Mouse (Mus musculus): Measurements from ENCODE around the gene Tspan33. TPM values are rescaled to one million over a fixed set of nuclear protein-coding genes. Genes with fewer than 3 reads are reported as not detected.
"Not testable (repeated sequence)": the region's sequence is repeated elsewhere in the genome, so short reads cannot be mapped to it uniquely, and the experiment has no call there.

Tspan33 gene
- polyA plus RNA-seq, 2 experiments: 76.1 to 108 TPM

DNA sequence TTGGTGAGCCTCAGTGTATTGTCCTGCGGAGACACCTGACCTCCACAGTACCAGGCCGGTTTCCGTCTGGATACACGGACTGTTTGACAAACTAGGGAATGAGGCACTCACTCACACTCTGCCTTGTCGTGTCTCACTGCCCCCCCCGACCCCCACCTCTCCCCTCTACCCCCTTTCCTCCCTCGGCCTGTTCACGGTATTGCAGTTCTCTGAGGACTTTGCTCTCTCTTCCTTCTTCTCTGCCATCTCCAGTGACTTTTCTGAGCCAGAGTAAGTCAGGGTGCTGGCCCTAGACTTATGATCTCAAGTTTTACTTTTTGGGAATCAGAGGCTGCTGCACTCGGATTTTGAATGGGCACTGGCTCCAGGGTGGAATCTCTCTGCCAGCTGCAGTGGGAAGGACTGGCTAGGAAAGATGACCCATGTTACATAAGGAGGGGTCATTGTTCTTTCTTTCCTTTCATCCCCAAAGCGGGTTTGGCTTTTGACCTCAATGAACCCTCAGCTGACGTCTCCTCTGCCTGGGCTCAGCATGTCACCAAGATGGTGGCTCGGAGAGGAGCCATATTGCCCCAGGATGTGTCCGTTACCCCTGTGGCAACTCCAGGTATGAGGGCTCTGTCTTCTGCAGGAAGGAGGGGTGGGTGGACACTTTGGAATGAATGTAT is 65.1 kb downstream of the Tspan33 start:
- ATAC-seq (ENCODE audit: insufficient read depth): no peak
- Histone ChIP-seq H3K9ac (replicated peaks) (no peak overlapping the region), H3K4me2 (ENCODE audit: low read depth) (no peak overlapping the region), H3K27ac (no peak overlapping the region), H3K36me3 (replicated peaks; ENCODE audit: control insufficient read depth, insufficient read depth, low read depth) (no peaks in the 10 kb centered on the region), H3K9me3 (ENCODE audit: control insufficient read depth, low read length) (no peaks in the 10 kb centered on the region), H3K4me1 (replicated peaks; ENCODE audit: control insufficient read depth in 2 of 2, insufficient read depth in 2 of 2, low read length in 1 of 2) (no peaks in the 10 kb centered on the region), H3K27me3 (ENCODE audit: control insufficient read depth, insufficient read depth, low read length) (no peaks in the 10 kb centered on the region), H3K4me3 (ENCODE audit: insufficient read depth in 1 of 2, low read depth in 2 of 2, low read length in 2 of 2) (no peak overlapping the region)
- WGBS (ENCODE audit: insufficient replicate concordance): 73% methylated on average over 13 of the region's 13 CpGs
- no peak for TF ChIP-seq CTCF (IDR thresholded peaks at IDR 0.05; ENCODE audit: low read depth)
- DNase-seq (ENCODE audit: low read depth in 3 of 3, low spot score in 3 of 3): no peak

DNA sequence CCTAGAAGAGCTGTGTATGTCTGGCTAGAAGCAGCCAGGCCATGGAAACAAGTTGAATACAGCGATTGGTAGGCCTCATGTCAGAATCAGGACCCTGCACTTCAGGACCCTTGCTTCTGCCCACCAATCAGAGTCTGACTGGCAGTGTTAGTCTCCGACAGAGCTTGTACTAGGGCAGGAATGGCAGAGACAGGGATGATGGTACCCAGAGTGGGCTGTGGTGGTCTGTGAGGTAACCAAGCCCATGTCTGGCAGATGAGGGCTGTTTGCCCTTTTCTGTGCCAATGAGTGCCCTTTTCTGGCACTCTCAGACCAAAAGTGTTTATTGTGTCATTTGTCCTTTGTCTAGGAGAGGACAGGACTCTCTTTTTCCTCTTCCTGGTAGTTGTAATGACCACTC is 66.4 kb downstream of the Tspan33 start:
- H3K9ac ChIP-seq (replicated peaks); DNase-seq (ENCODE audit: low read depth in 3 of 3, low spot score in 3 of 3); H3K4me3 ChIP-seq (ENCODE audit: insufficient read depth in 1 of 2, low read depth in 2 of 2, low read length in 2 of 2); H3K27me3 ChIP-seq (ENCODE audit: control insufficient read depth, insufficient read depth, low read length); H3K36me3 ChIP-seq (replicated peaks; ENCODE audit: control insufficient read depth, insufficient read depth, low read depth); ATAC-seq (ENCODE audit: insufficient read depth); H3K4me1 ChIP-seq (replicated peaks; ENCODE audit: control insufficient read depth in 2 of 2, insufficient read depth in 2 of 2, low read length in 1 of 2); H3K27ac ChIP-seq; H3K4me2 ChIP-seq (ENCODE audit: low read depth); H3K9me3 ChIP-seq (ENCODE audit: control insufficient read depth, low read length): not testable (repeated sequence)
- WGBS (ENCODE audit: insufficient replicate concordance): 61% methylated on average over 2 of the region's 2 CpGs

DNA sequence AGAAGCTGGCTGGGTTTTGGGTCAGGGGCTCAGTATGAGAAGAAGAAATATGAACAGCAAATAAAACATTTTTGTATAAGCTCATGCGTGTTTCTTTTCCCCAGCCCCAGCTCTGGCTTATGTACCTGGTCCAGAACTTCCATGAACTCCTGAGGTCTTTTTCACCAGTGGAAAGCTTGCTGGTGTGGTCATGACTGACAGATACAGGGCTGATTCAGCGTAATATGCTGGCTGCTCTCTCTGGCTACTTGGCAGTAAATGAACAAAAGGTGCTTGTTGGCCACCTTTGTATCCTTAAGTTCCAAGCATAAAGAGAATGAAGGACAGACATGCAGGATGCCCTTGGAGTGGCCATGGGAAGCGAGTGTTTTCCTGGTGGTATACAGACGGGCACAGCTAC is 67.3 kb downstream of the Tspan33 start:
- 69% methylated on average over 4 of the region's 4 CpGs for WGBS (ENCODE audit: insufficient replicate concordance)
- no peak for ATAC-seq (ENCODE audit: insufficient read depth)
- H3K36me3 ChIP-seq (replicated peaks; ENCODE audit: control insufficient read depth, insufficient read depth, low read depth): no peaks in the 10 kb centered on the region

DNA sequence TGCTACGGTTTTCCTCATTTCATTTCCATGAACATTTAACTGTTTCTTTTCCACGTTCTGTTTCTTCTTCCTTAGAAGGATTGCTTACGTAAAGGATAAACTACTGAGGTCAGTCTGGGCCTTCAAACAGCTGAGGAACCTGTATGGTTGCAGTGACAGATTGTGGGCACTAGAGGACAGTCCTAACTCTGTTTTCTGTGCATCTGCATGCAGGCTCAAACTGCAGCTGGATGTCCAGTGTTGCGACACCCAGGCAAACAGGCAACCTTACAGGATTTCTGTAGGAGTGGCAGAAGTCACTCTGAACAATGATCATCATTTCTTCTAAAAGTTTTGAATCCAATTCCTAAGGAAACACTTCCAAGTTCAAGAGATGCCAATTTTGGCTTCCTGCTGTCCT is 68.5 kb downstream of the Tspan33 start:
- ATAC-seq (ENCODE audit: insufficient read depth) (no peak), DNase-seq (ENCODE audit: low read depth in 3 of 3, low spot score in 3 of 3) (peak in 1 of 3 experiments; percentile 39)
- Histone ChIP-seq H3K27me3 (ENCODE audit: control insufficient read depth, insufficient read depth, low read length) (no peaks in the 10 kb centered on the region), H3K9ac (replicated peaks) (no peak overlapping the region), H3K4me1 (replicated peaks; ENCODE audit: control insufficient read depth in 2 of 2, insufficient read depth in 2 of 2, low read length in 1 of 2) (no peaks in the 10 kb centered on the region), H3K4me2 (ENCODE audit: low read depth) (no peak overlapping the region), H3K27ac (no peak overlapping the region), H3K9me3 (ENCODE audit: control insufficient read depth, low read length) (no peaks in the 10 kb centered on the region), H3K36me3 (replicated peaks; ENCODE audit: control insufficient read depth, insufficient read depth, low read depth) (no peaks in the 10 kb centered on the region), H3K4me3 (ENCODE audit: insufficient read depth in 1 of 2, low read depth in 2 of 2, low read length in 2 of 2) (no peak overlapping the region)
- 43% methylated on average over 4 of the region's 4 CpGs for WGBS (ENCODE audit: insufficient replicate concordance)
- TF ChIP-seq CTCF (IDR thresholded peaks at IDR 0.05; ENCODE audit: low read depth): peak; percentile 85
- no peak for TF ChIP-seq EP300 (IDR thresholded peaks at IDR 0.05; ENCODE audit: low read depth)

More for the DNA sequence above, 67.3 kb downstream of the Tspan33 start:
- H3K4me1 ChIP-seq (replicated peaks; ENCODE audit: control insufficient read depth in 2 of 2, insufficient read depth in 2 of 2, low read length in 1 of 2): no peaks in the 10 kb centered on the region
- no peaks in the 10 kb centered on the region for H3K27me3 ChIP-seq (ENCODE audit: control insufficient read depth, insufficient read depth, low read length)
- H3K9me3 ChIP-seq (ENCODE audit: control insufficient read depth, low read length): no peaks in the 10 kb centered on the region
- no peak overlapping the region for H3K4me3 ChIP-seq (ENCODE audit: insufficient read depth in 1 of 2, low read depth in 2 of 2, low read length in 2 of 2)
- TF ChIP-seq CTCF (IDR thresholded peaks at IDR 0.05; ENCODE audit: low read depth): no peak
- no peak for TF ChIP-seq EP300 (IDR thresholded peaks at IDR 0.05; ENCODE audit: low read depth)
- no peak overlapping the region for H3K4me2 ChIP-seq (ENCODE audit: low read depth)
- H3K9ac ChIP-seq (replicated peaks): no peak overlapping the region
- DNase-seq (ENCODE audit: low read depth in 3 of 3, low spot score in 3 of 3): no peak
- no peak overlapping the region for H3K27ac ChIP-seq

DNA sequence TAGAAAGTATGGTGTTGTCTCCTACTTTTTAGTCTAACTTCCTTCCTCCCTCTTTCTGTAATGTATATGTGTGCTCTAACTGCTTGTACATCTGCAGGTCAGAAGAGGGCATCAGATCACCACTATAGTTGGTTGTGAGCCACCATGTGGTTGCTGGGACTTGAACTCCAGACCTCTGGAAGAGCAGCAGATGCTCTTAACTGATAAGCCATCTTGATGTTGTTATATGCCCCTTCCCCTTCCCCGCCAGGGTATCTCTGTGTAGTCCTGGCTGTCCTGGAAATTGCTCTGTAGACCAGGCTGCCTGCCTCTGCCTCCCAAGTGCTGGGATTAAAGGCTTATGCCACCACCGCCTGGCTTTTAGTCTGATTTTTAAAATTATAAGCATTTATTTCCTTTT is 72.9 kb downstream of the Tspan33 start:
- ATAC-seq (ENCODE audit: insufficient read depth) (no peak), DNase-seq (ENCODE audit: low read depth in 3 of 3, low spot score in 3 of 3) (no peak)
- H3K36me3 ChIP-seq (replicated peaks; ENCODE audit: control insufficient read depth, insufficient read depth, low read depth): no peaks in the 10 kb centered on the region
- no peak overlapping the region for H3K4me3 ChIP-seq (ENCODE audit: insufficient read depth in 1 of 2, low read depth in 2 of 2, low read length in 2 of 2)
- WGBS (ENCODE audit: insufficient replicate concordance): 68% methylated on average over 2 of the region's 2 CpGs
- H3K27me3 ChIP-seq (ENCODE audit: control insufficient read depth, insufficient read depth, low read length): no peaks in the 10 kb centered on the region
- TF ChIP-seq EP300 (IDR thresholded peaks at IDR 0.05; ENCODE audit: low read depth): no peak
- peak; percentile 32 for TF ChIP-seq CTCF (IDR thresholded peaks at IDR 0.05; ENCODE audit: low read depth)
- H3K4me2 ChIP-seq (ENCODE audit: low read depth): no peak overlapping the region
- H3K9me3 ChIP-seq (ENCODE audit: control insufficient read depth, low read length): no peaks in the 10 kb centered on the region
- H3K27ac ChIP-seq: no peak overlapping the region
- H3K9ac ChIP-seq (replicated peaks): no peak overlapping the region
- peaks cover 3 to 7% of the 10 kb centered on the region in 2 experiments for H3K4me1 ChIP-seq (replicated peaks; ENCODE audit: control insufficient read depth in 2 of 2, insufficient read depth in 2 of 2, low read length in 1 of 2)

Other genes with a start within 250 kb of the Tspan33 start
- gene Atp6v1f, start 226.5 kb upstream of the Tspan33 start, polyA plus RNA-seq (2012; rRNA removed): 107 and 111 TPM in 2 replicates
- 137 and 139 TPM in 2 replicates for gene Atp6v1f, start 226.5 kb upstream of the Tspan33 start, polyA plus RNA-seq (2014; fragmentation: Nextera tagmentation; extraction: Ambion mirVana)
- gene Atp6v1fnb, start 222.8 kb upstream of the Tspan33 start, polyA plus RNA-seq (2012; rRNA removed): 0.11 TPM in 1 of 2 replicates, not detected in the other
- gene Atp6v1fnb, start 222.8 kb upstream of the Tspan33 start, polyA plus RNA-seq (2014; fragmentation: Nextera tagmentation; extraction: Ambion mirVana): not detected in 2 replicates
- 2.0 and 2.6 TPM in 2 replicates for gene Kcp, start 186.3 kb upstream of the Tspan33 start, polyA plus RNA-seq (2012; rRNA removed)
- 0.67 and 1.2 TPM in 2 replicates for gene Kcp, start 186.3 kb upstream of the Tspan33 start, polyA plus RNA-seq (2014; fragmentation: Nextera tagmentation; extraction: Ambion mirVana)
- 5.7 and 6.4 TPM in 2 replicates for gene Irf5, start 167.6 kb upstream of the Tspan33 start, polyA plus RNA-seq (2012; rRNA removed)
- 5.5 and 6.8 TPM in 2 replicates for gene Irf5, start 167.6 kb upstream of the Tspan33 start, polyA plus RNA-seq (2014; fragmentation: Nextera tagmentation; extraction: Ambion mirVana)
- 20.6 and 27.8 TPM in 2 replicates for gene Tnpo3, start 84.3 kb upstream of the Tspan33 start, polyA plus RNA-seq (2012; rRNA removed)
- gene Tnpo3, start 84.3 kb upstream of the Tspan33 start, polyA plus RNA-seq (2014; fragmentation: Nextera tagmentation; extraction: Ambion mirVana): 30.5 and 36.4 TPM in 2 replicates
- 5.0 and 5.5 TPM in 2 replicates for gene Smo, start 41.3 kb downstream of the Tspan33 start, polyA plus RNA-seq (2012; rRNA removed)
- gene Smo, start 41.3 kb downstream of the Tspan33 start, polyA plus RNA-seq (2014; fragmentation: Nextera tagmentation; extraction: Ambion mirVana): 2.2 and 2.6 TPM in 2 replicates
- gene Ahcyl2, start 73.8 kb downstream of the Tspan33 start, polyA plus RNA-seq (2012; rRNA removed): 3.5 and 4.2 TPM in 2 replicates
- gene Ahcyl2, start 73.8 kb downstream of the Tspan33 start, polyA plus RNA-seq (2014; fragmentation: Nextera tagmentation; extraction: Ambion mirVana): 3.2 and 3.9 TPM in 2 replicates
- gene Strip2, start 222.8 kb downstream of the Tspan33 start, polyA plus RNA-seq (2012; rRNA removed): 0.36 and 0.41 TPM in 2 replicates
- 0.42 and 0.77 TPM in 2 replicates for gene Strip2, start 222.8 kb downstream of the Tspan33 start, polyA plus RNA-seq (2014; fragmentation: Nextera tagmentation; extraction: Ambion mirVana)

Data from liver, embryonic 14.5 days (tissue).